Mouse (Mus musculus) midbrain, embryonic 15.5 days (tissue): ENCODE measurements at regions not wholly inside any gene's neighbourhood (a gene's known extent, or its start where the extent isn't known, plus 50 kb on each side); places are given as distances from the start of the nearest gene placed in this dataset.

Source experiments
- ATAC-seq: fragments of 200-750 bp; cut with Nextera tagmentation; replicated peaks from 2 replicates; pipeline ENCODE4 v1.8.0; 2017; ENCODE audit warnings: moderate TSS enrichment
- H3K27ac ChIP-seq: fragments of 300-500 bp; sonication (generic); 2 replicates; pipeline ENCODE4 v1.5.1; 2015; ENCODE audit warnings: mild to moderate bottlenecking, inconsistent platforms
- H3K27me3 ChIP-seq: fragments of 300-500 bp; sonication (generic); replicated peaks from 2 replicates; pipeline ENCODE4 v1.6.1; 2015; ENCODE audit warnings: inconsistent platforms
- H3K36me3 ChIP-seq: fragments of 300-500 bp; sonication (generic); replicated peaks from 2 replicates; pipeline ENCODE4 v1.6.1; 2015; ENCODE audit warnings: inconsistent platforms
- H3K4me1 ChIP-seq: fragments of 300-500 bp; sonication (generic); 2 replicates; pipeline ENCODE4 v1.6.1; 2015; ENCODE audit warnings: inconsistent platforms
- H3K4me2 ChIP-seq: fragments of 300-500 bp; sonication (generic); 2 replicates; pipeline ENCODE4 v1.6.1; 2015; ENCODE audit warnings: inconsistent platforms, mild to moderate bottlenecking, moderate library complexity
- H3K4me3 ChIP-seq: fragments of 300-500 bp; sonication (generic); 2 replicates; pipeline ENCODE4 v1.5.1; 2015; ENCODE audit warnings: mild to moderate bottlenecking, inconsistent platforms
- H3K9ac ChIP-seq: fragments of 300-500 bp; sonication (generic); 2 replicates; pipeline ENCODE4 v1.6.1; 2015; ENCODE audit warnings: mild to moderate bottlenecking, inconsistent platforms
- H3K9me3 ChIP-seq: fragments of 300-500 bp; sonication (generic); 2 replicates; pipeline ENCODE4 v1.6.1; 2016; ENCODE audit warnings: inconsistent platforms
- WGBS: fragments of 180-500 bp; shearing (Covaris S2); methylation state at CpG from one replicate; pipeline ENCODE4 v1.1.7; 2015; ENCODE audit warnings: mixed read lengths; 5-methylcytosine and 5-hydroxymethylcytosine counted together

DNA sequence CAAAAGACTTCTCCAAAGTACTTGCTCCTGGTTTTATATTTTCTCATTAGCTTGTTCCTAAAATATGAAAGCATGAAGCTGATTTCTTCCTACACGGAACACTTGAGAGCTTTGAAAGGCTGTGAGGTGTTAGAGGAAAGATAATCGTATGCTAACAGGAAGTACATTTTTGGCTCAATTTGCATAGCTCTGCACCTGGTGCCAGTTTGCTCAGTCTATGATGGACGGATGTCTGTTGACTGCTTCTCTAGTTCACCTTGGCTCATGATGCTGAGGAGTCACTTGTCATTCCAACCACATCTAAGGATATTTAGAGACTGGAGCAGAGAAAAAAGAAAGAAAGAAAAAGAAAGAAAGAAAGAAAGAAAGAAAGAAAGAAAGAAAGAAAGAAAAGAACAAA lies 882.5 kb downstream of the Stpg2 start:
- no peak overlapping the region for H3K4me3 ChIP-seq
- WGBS, result 86% methylated on average over 3 of the region's 3 CpGs
- no peak overlapping the region for H3K4me2 ChIP-seq
- H3K9me3 ChIP-seq, result no peaks in the 10 kb centered on the region
- ATAC-seq, result no peak
- no peaks in the 10 kb centered on the region for H3K36me3 ChIP-seq
- no peaks in the 10 kb centered on the region for H3K4me1 ChIP-seq
- H3K27me3 ChIP-seq, result no peaks in the 10 kb centered on the region
- no peak overlapping the region for H3K9ac ChIP-seq
- H3K27ac ChIP-seq, result no peak overlapping the region

DNA sequence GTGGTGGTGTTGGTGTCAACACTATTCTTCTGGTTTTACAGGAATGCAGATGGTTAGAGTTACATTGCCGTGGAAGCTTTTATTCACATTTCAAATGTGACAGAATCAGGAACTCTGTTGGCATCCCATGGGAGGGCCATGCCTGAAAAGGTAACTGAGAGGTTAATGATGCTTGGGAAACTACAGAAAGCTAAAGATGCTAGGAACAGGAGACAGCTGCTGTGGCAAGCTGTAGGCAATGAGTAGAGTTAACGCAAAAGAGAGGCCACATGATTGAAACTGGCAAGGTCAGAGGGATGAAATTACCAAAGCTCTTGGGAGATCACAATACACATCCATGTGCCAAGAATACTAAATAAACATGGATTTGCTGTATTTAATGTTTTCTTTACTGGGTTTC lies 886.4 kb downstream of the Stpg2 start:
- H3K27me3 ChIP-seq, result no peaks in the 10 kb centered on the region
- WGBS, result 77% methylated on average over 2 of the region's 2 CpGs
- H3K4me1 ChIP-seq, result no peaks in the 10 kb centered on the region
- no peak overlapping the region for H3K27ac ChIP-seq
- H3K4me2 ChIP-seq, result no peak overlapping the region
- no peak for ATAC-seq
- H3K9ac ChIP-seq, result no peak overlapping the region
- no peaks in the 10 kb centered on the region for H3K9me3 ChIP-seq
- H3K36me3 ChIP-seq, result no peaks in the 10 kb centered on the region
- H3K4me3 ChIP-seq, result no peak overlapping the region

DNA sequence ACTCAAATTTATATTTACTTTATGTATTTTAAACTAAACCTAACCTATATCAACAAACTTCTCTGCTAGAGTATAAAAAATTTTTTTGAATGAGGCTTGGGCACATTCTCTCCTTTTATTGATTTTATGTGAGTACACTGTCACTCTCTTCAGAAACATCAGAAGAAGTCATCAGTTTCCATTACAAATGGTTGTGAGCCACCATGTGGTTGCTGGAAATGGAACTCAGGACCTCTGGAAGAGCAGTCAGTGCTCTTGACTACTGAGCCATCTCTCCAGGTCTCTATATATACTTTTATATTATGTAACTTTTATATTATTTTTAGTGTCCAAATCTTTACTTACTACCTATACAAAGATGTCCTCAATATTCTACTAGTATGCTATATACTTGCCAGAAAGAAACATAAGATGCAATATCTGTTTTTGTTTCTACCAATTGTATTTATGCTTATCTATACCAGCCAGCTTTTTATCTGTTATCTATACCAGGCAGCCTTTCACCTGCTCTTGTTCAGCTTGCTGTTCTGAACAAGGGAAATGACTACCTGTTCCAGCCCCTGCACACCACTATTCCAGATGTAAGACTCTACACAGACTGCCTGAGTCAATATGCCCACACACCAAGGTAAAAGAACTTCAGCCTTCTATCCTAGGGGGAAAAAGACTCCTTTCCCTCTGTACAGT lies 891.5 kb downstream of the Stpg2 start:
- Histone ChIP-seq H3K27ac (no peak overlapping the region), H3K27me3 (no peaks in the 10 kb centered on the region), H3K4me3 (no peak overlapping the region), H3K9ac (no peak overlapping the region), H3K9me3 (no peaks in the 10 kb centered on the region), H3K36me3 (no peaks in the 10 kb centered on the region), H3K4me1 (no peaks in the 10 kb centered on the region), H3K4me2 (no peak overlapping the region)
- no peak for ATAC-seq

DNA sequence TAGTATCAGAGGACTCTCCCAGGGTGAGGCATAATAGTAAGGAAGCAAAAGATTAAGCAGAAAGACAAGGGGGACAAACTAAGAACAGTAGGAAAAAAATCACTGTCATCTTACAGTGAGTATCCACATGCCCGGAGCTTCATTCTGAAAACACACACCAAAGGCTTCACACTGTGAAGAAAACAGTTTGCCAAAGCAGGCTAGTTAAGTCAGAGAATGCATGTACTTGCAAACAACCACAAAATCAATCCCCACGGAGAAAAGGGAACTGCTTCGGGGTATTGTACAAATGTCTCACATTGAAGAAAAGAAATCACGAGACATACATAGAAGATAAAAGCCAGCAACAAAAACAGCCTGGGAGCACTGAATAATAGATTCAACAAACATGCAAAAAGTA lies 903.9 kb downstream of the Stpg2 start:
- H3K27me3 ChIP-seq, result no peaks in the 10 kb centered on the region
- 33% methylated on average over 4 of the region's 4 CpGs for WGBS
- H3K27ac ChIP-seq, result no peak overlapping the region
- no peak overlapping the region for H3K4me2 ChIP-seq
- H3K4me3 ChIP-seq, result no peak overlapping the region
- H3K9ac ChIP-seq, result no peak overlapping the region
- H3K36me3 ChIP-seq, result no peaks in the 10 kb centered on the region
- H3K4me1 ChIP-seq, result no peaks in the 10 kb centered on the region
- ATAC-seq, result no peak
- H3K9me3 ChIP-seq, result no peaks in the 10 kb centered on the region

DNA sequence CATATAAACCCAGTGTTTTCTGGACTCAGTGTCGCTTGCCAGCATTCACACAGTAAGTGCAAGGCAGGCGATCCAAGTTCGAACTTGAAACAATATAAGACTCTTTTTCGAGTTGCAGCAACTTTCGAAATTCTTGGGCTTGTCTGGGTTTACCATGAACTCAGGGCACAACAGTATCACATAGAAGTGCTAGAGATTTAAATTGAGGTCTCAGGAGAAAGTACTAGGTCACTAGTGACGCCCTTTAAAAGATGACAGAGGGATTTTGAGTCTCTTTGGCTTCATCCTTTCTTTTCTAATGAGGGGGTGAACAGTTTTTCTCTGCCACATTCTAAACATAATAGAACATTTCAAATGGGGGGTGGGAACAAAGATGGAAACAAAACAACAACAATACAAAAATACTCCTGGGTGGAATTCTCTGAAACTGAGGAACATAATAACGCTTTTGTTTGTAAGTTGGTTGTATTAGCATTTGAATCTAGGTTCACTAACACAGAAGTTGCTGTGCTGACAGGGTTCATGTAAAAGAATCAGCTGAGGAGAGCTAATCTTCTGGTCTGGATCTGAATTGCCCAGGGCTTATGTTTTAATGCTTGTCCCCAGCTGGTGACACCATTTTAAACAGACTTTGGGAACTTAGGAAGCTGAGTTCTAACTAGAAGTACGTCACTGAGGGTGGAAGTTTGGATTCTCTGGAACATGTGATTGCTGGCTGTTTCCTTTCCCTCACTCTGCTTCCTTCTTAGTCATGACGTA lies 906.1 kb downstream of the Stpg2 start:
- no peak for ATAC-seq
- WGBS, result 66% methylated on average over 9 of the region's 9 CpGs

DNA sequence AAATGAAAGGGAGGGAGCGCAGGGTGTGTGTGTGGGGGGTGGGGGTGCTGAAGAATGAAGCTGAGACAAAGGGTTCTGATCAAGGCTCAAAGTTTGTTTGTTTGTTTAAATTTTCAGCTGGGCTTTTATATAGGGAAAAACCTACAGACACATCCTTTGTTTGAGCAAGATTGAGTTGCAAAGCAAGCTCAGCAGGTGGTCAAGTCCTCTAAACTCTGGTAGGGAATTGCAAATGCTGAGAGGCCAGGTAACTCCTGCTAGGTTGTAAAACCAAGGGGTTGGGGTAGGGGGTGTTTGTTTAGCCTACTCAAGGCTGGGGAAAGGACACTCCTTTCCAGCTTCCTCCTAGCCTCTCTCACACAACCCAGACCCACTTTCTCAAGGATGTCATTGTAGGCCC lies 909.6 kb downstream of the Stpg2 start:
- Histone ChIP-seq H3K4me3 (no peak overlapping the region), H3K4me2 (no peak overlapping the region), H3K9ac (no peak overlapping the region), H3K27ac (no peak overlapping the region), H3K27me3 (no peaks in the 10 kb centered on the region), H3K36me3 (no peaks in the 10 kb centered on the region), H3K4me1 (no peaks in the 10 kb centered on the region), H3K9me3 (no peaks in the 10 kb centered on the region)
- 66% methylated on average over 1 of the region's 1 CpGs for WGBS
- ATAC-seq, result no peak

More for the DNA sequence above, 906.1 kb downstream of the Stpg2 start:
- Histone ChIP-seq H3K36me3 (no peaks in the 10 kb centered on the region), H3K4me2 (no peak overlapping the region), H3K4me1 (no peaks in the 10 kb centered on the region), H3K27me3 (no peaks in the 10 kb centered on the region), H3K9ac (no peak overlapping the region), H3K4me3 (no peak overlapping the region), H3K9me3 (no peaks in the 10 kb centered on the region), H3K27ac (no peak overlapping the region)

DNA sequence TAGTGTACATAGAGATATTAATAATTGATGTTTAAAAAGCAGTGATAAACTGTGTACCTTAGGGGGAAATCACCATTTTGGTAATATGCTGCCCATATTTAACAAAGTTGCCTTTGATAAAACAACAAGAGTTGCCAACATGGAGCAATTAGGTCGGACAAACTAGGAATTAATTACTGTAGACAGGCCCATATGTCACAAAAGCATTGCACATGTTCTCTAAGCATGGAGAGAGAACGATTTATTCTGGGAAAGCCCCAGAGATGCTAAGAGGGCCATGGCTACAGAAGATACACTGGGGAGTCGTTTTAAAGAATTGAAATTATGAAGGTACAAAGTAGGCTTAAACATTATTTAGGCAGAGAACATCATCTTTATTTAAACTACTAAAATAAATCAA lies 921.8 kb downstream of the Stpg2 start:
- no peak for ATAC-seq
- H3K9me3 ChIP-seq, result no peaks in the 10 kb centered on the region
- no peaks in the 10 kb centered on the region for H3K36me3 ChIP-seq
- no peaks in the 10 kb centered on the region for H3K27me3 ChIP-seq
- 0 out of 2 replicates have a peak, but pooled peaks cover 5% of the 10 kb centered on the region for H3K4me1 ChIP-seq
- 61% methylated on average over 3 of the region's 3 CpGs for WGBS
- no peak overlapping the region for H3K9ac ChIP-seq
- H3K4me2 ChIP-seq, result no peak overlapping the region
- H3K27ac ChIP-seq, result no peak overlapping the region
- no peak overlapping the region for H3K4me3 ChIP-seq

DNA sequence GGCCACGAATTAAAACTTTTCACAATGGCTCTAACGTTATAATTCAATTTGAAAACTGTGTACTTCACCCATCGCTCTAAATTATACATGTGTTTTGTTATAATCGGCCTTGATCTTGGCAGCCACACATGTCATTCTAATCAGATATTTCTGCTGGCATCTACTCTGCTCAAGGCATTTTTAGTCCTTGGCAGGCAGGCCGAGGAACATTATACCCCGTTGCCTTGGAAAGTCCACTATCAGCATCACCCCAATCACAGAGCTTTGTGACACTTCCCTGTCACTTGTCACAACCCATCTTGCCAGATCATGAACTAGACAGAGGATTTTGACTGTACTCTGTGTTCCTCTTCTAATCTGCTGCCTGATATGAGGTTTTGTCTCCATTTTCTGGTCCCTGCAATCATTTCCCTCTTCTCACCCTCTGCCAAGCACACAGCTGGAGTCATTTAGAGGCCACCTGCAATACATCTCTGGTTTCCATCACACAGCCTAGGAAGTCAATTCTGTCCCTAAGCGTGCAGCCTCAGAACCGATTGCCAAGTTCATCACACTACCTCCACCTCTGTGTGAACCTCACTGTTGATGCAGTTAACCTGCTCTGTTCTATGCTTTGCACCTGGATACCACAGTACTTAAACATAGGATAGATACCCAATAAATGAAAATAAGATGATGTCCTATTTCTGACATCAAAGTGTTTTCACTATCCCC lies 923.7 kb downstream of the Stpg2 start:
- Histone ChIP-seq H3K4me3 (no peak overlapping the region), H3K9me3 (no peaks in the 10 kb centered on the region), H3K4me1 (0 out of 2 replicates have a peak, but pooled peaks cover 5% of the 10 kb centered on the region), H3K27me3 (no peaks in the 10 kb centered on the region), H3K9ac (no peak overlapping the region), H3K36me3 (no peaks in the 10 kb centered on the region), H3K4me2 (no peak overlapping the region), H3K27ac (no peak overlapping the region)
- ATAC-seq, result no peak
- WGBS, result 76% methylated on average over 8 of the region's 8 CpGs

DNA sequence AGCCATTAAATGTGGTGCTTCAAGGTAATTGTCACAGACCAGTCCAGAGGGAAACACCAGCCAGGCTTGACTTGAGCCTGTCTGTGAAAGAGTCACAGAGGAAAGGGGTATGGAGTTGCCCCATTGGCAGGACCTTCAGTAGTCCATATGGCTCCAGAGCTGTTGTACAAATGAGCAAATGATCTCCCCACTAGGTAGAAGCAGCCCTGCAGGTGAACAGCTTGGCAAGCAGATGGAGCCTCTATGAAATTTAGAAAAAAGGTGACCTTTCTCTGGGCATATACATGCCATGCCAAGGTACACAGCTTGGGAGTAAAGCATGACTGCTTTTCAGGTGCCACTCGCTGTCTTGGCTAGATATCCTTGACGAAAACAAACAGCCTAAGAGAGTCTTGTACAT lies 938.4 kb downstream of the Stpg2 start:
- no peaks in the 10 kb centered on the region for H3K36me3 ChIP-seq
- WGBS, result 97% methylated on average over 2 of the region's 2 CpGs
- H3K9ac ChIP-seq, result no peak overlapping the region
- ATAC-seq, result no peak
- H3K4me3 ChIP-seq, result no peak overlapping the region
- no peaks in the 10 kb centered on the region for H3K9me3 ChIP-seq
- no peak overlapping the region for H3K4me2 ChIP-seq
- H3K27ac ChIP-seq, result no peak overlapping the region
- H3K27me3 ChIP-seq, result no peaks in the 10 kb centered on the region
- no peaks in the 10 kb centered on the region for H3K4me1 ChIP-seq

DNA sequence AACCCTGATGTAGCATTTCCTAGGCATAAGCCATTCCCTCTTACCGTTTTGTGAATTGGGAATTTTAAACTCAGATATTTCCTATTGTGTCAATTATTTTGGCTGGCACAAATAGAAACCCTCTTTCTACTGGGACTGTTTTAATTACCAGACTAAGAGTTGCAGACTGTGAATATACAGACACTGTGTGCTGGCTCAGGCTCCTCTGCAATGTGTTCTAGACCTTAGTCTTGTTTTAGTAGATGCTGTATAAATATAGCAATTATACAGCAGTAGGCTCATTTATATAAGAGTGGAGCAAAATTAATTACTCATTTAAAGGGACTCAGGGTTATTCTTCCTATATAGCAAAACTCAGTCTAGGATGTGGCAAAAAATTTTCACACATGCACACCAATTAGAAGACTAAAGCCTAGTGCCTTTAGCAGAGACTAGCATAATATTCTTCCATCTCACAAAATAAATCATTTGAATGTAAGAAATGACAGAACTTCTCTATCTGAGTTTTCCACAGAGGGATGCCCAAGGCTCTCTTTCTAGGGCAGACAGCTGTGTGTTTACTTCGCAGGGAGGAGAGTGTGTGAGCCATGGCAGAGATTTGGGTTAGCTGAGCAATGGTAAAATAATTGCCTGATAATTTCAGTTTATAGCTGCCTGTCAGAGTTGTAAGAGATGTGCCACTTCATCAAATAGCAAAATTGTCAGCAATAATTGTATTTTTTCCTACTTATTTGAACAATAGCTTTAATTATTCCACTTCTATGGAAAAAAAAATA lies 941.9 kb downstream of the Stpg2 start:
- H3K27me3 ChIP-seq, result no peaks in the 10 kb centered on the region
- no peak overlapping the region for H3K4me3 ChIP-seq
- 80% methylated on average over 2 of the region's 2 CpGs for WGBS
- H3K36me3 ChIP-seq, result no peaks in the 10 kb centered on the region
- no peaks in the 10 kb centered on the region for H3K9me3 ChIP-seq
- ATAC-seq, result no peak
- H3K27ac ChIP-seq, result no peak overlapping the region
- H3K4me1 ChIP-seq, result no peaks in the 10 kb centered on the region
- no peak overlapping the region for H3K9ac ChIP-seq
- H3K4me2 ChIP-seq, result no peak overlapping the region

DNA sequence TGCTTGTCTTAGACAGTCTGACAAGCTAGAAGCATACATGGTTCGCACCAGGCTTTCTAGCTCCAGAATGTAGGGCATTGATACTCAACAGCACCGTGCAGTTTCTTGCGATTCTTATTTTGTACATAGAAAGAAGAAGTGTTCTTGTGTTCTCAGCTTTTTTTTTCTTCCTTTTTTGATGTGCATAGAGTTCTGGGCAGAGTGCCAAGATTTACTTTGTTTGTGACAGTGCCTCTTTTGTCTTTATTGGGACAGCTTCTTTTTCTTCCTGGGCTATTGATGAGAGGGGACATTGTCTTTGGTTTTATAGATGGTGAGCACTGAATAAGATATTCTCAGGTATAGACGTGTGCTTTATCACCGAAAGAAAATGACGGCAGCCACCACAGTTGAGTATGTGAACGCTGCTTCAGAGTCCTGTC lies 945.0 kb downstream of the Stpg2 start:
- Histone ChIP-seq H3K36me3 (no peaks in the 10 kb centered on the region), H3K4me2 (no peak overlapping the region; the same call in 1 of the 2 replicates), H3K9me3 (no peaks in the 10 kb centered on the region), H3K4me3 (no peak overlapping the region), H3K9ac (no peak overlapping the region), H3K27ac (no peak overlapping the region), H3K4me1 (no peaks in the 10 kb centered on the region), H3K27me3 (no peaks in the 10 kb centered on the region)
- WGBS, result 23% methylated on average over 7 of the region's 7 CpGs
- peak; percentile 78 for ATAC-seq

DNA sequence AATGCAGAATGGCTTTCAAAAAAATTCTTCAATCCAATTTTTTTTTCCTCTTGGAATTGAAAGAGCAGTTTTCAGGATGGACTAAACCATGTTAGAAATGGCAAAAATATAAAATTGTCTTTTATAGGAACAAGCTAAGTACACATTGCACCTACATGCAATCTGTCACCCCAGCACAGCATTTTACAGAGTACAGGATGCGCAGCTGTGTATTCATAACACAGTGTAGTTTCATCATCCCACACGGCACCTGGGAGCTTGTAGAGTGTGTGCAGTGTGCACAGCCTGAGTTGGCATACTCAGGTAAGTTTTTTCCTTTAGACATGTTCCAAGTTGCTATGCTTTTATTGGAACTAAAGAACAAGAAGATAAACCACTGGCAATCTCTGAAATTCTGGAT lies 974.0 kb downstream of the Stpg2 start:
- no peak for ATAC-seq
- 93% methylated on average over 2 of the region's 2 CpGs for WGBS
- no peak overlapping the region for H3K4me2 ChIP-seq
- no peak overlapping the region for H3K27ac ChIP-seq
- H3K9ac ChIP-seq, result no peak overlapping the region
- H3K4me3 ChIP-seq, result no peak overlapping the region
- no peaks in the 10 kb centered on the region for H3K4me1 ChIP-seq
- no peaks in the 10 kb centered on the region for H3K36me3 ChIP-seq
- no peaks in the 10 kb centered on the region for H3K9me3 ChIP-seq
- no peaks in the 10 kb centered on the region for H3K27me3 ChIP-seq
